Mouse (Mus musculus) midbrain, embryonic 14.5 days (tissue): Measurements from ENCODE around the gene Cpsf4l. TPM values are rescaled to one million over a fixed set of nuclear protein-coding genes. Genes with fewer than 3 reads are reported as not detected.

ENCODE experiments used
- ATAC-seq: fragments of 200-750 bp; cut with Nextera tagmentation; 2 replicates; pipeline ENCODE4 v1.8.0; 2017; ENCODE audit warnings: moderate number of reproducible peaks, moderate library complexity; ENCODE audit not compliant: low FRiP score, low TSS enrichment
- DNase-seq: peaks from one replicate; pipeline ENCODE4 v3.0.0-alpha.2; 2015
- H3K27ac ChIP-seq: fragments of 300-500 bp; sonication (generic); replicated peaks from 2 replicates; pipeline ENCODE4 v1.5.1; 2014; ENCODE audit warnings: mild to moderate bottlenecking, low read depth, low read length, moderate library complexity
- H3K27me3 ChIP-seq: fragments of 300-500 bp; sonication (generic); 2 replicates; pipeline ENCODE4 v1.6.1; 2014; ENCODE audit warnings: low read length, control low read depth, mixed read lengths; ENCODE audit not compliant: control insufficient read depth, insufficient read depth
- H3K36me3 ChIP-seq: fragments of 300-500 bp; sonication (generic); 2 replicates; pipeline ENCODE4 v1.6.1; 2014; ENCODE audit warnings: low read length, control low read depth; ENCODE audit not compliant: control insufficient read depth, insufficient read depth
- H3K4me1 ChIP-seq: fragments of 300-500 bp; sonication (generic); 2 replicates; pipeline ENCODE4 v1.6.1; 2014; ENCODE audit warnings: mild to moderate bottlenecking, antibody characterized with exemption, low read length, control low read depth; ENCODE audit not compliant: control insufficient read depth, insufficient read depth
- H3K4me2 ChIP-seq: fragments of 300-500 bp; sonication (generic); 2 replicates; pipeline ENCODE4 v1.6.1; 2014; ENCODE audit warnings: mild to moderate bottlenecking, low read length, moderate library complexity
- H3K4me3 ChIP-seq: fragments of 300-500 bp; sonication (generic); replicated peaks from 2 replicates; pipeline ENCODE4 v1.5.1; 2014; ENCODE audit warnings: low read depth, low read length
- H3K9ac ChIP-seq: fragments of 300-500 bp; sonication (generic); replicated peaks from 2 replicates; pipeline ENCODE4 v1.6.1; 2014; ENCODE audit warnings: mild to moderate bottlenecking, low read length, moderate library complexity
- H3K9me3 ChIP-seq: fragments of 300-500 bp; sonication (generic); 2 replicates; pipeline ENCODE4 v1.6.1; 2016; ENCODE audit warnings: low read length, control low read depth, mixed read lengths; ENCODE audit not compliant: control insufficient read depth
- whole genome bisulfite sequencing: fragments of 180-500 bp; shearing (Covaris S2); extraction: QIAGEN DNeasy Blood & Tissue Kit; methylation state at CpG from one replicate; pipeline ENCODE4 v1.1.7; 2014; 5-methylcytosine and 5-hydroxymethylcytosine counted together
- polyA plus RNA-seq: library from polyadenylated mRNA; unstranded; fragments of >200 nt; fragmentation: Nextera tagmentation; extraction: Ambion mirVana; gene quantifications from 2 replicates; pipeline ENCODE4 v1.2.1, GENCODE M21; 2014

Cpsf4l gene
- polyA plus RNA-seq, 1 experiment from 2014 or later: 0.47 TPM

DNA sequence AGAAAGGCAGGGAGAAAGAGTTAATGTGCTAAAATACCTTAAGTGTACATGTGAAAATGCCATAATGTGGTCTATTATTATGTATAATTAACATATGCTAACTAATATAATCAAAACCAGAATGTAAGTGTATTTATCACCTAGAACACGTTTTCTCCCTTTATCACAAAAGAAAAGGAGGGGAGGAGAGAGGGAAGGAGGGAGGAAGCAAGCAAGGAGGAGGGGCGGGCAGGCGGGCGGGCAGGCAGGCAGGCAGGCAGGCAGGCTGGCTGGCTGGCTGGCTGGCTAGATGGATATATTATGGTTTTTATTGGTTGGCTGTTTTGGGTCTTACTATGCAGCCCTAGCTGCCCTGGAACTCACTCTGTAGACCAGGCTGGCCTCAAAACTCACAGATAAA is 40.1 kb downstream of the Cpsf4l start:
- H3K4me3 ChIP-seq: no peak overlapping the region
- H3K27ac ChIP-seq: no peak overlapping the region
- H3K9ac ChIP-seq: no peak overlapping the region
- 91% methylated on average over 4 of the region's 4 CpGs for WGBS
- no peaks in the 10 kb centered on the region for H3K9me3 ChIP-seq
- H3K36me3 ChIP-seq: peaks cover 53% of the 10 kb centered on the region
- DNase-seq: no peak
- H3K4me1 ChIP-seq: no peaks in the 10 kb centered on the region
- no peaks in the 10 kb centered on the region for H3K27me3 ChIP-seq
- no peak for ATAC-seq
- H3K4me2 ChIP-seq: no peak overlapping the region

DNA sequence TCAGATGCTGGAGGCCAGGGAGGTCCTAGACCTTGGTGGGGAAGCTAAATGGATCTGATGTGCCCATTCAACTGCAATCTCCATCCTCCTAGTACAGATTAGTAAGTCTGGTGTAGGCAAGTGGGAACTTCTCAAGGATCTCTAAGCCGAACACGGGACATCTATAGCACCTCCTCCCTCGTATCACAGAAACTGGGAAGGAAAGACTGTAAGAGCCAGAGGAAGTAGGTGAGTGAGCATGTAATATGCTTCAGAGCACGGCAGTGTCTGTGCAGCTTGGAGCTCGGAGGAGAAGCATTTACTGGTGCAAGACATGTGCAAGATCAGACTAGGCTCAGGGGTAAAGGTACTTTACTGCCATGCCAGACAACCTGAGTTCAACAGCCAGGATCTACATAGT is 41.0 kb downstream of the Cpsf4l start:
- ATAC-seq: no peak
- H3K4me2 ChIP-seq: no peak overlapping the region
- no peak for DNase-seq
- no peaks in the 10 kb centered on the region for H3K27me3 ChIP-seq
- no peaks in the 10 kb centered on the region for H3K9me3 ChIP-seq
- WGBS: 87% methylated on average over 5 of the region's 5 CpGs
- no peak overlapping the region for H3K4me3 ChIP-seq
- H3K27ac ChIP-seq: no peak overlapping the region
- H3K9ac ChIP-seq: no peak overlapping the region
- no peaks in the 10 kb centered on the region for H3K4me1 ChIP-seq
- peaks cover 52% of the 10 kb centered on the region for H3K36me3 ChIP-seq

- H3K4me2 ChIP-seq: no peak overlapping the region
- ATAC-seq (no peak), DNase-seq (no peak)
- H3K4me3 ChIP-seq: no peak overlapping the region
- no peak overlapping the region for H3K27ac ChIP-seq
- no peaks in the 10 kb centered on the region for H3K27me3 ChIP-seq
- no peak overlapping the region for H3K9ac ChIP-seq
- peaks cover 52% of the 10 kb centered on the region for H3K36me3 ChIP-seq
- 94% methylated on average over 4 of the region's 4 CpGs for WGBS
- H3K9me3 ChIP-seq: no peaks in the 10 kb centered on the region
- H3K4me1 ChIP-seq: no peaks in the 10 kb centered on the region
These were observed 42.1 kb downstream of the Cpsf4l start for GRCm38 (mm10) chr11:113667704-113668103.

GRCm38 (mm10) chr11:113667122-113667521 is 42.7 kb downstream of the Cpsf4l start:
- peaks cover 58% of the 10 kb centered on the region for H3K36me3 ChIP-seq
- no peak overlapping the region for H3K27ac ChIP-seq

GRCm38 (mm10) chr11:113666648-113667047 is 43.2 kb downstream of the Cpsf4l start:
- H3K36me3 ChIP-seq: peaks cover 60% of the 10 kb centered on the region
- no peak overlapping the region for H3K27ac ChIP-seq
- H3K9ac ChIP-seq: no peak overlapping the region
- H3K4me2 ChIP-seq: no peak overlapping the region
- no peaks in the 10 kb centered on the region for H3K9me3 ChIP-seq
- no peaks in the 10 kb centered on the region for H3K27me3 ChIP-seq
- DNase-seq (no peak), ATAC-seq (no peak)
- no peak overlapping the region for H3K4me3 ChIP-seq
- H3K4me1 ChIP-seq: no peaks in the 10 kb centered on the region
- WGBS: 71% methylated on average over 10 of the region's 10 CpGs

More at GRCm38 (mm10) chr11:113667122-113667521, 42.7 kb downstream of the Cpsf4l start:
- ATAC-seq (no peak), DNase-seq (no peak)
- Histone ChIP-seq H3K4me3 (no peak overlapping the region), H3K4me2 (no peak overlapping the region), H3K9me3 (no peaks in the 10 kb centered on the region), H3K9ac (no peak overlapping the region), H3K27me3 (no peaks in the 10 kb centered on the region), H3K4me1 (no peaks in the 10 kb centered on the region)
- 81% methylated on average over 2 of the region's 2 CpGs for WGBS

GRCm38 (mm10) chr11:113666205-113666604 is 43.6 kb downstream of the Cpsf4l start:
- no peaks in the 10 kb centered on the region for H3K9me3 ChIP-seq
- no peak overlapping the region for H3K4me3 ChIP-seq
- WGBS: 89% methylated on average over 6 of the region's 6 CpGs
- ATAC-seq (no peak), DNase-seq (no peak)
- H3K27ac ChIP-seq: no peak overlapping the region
- H3K4me2 ChIP-seq: no peak overlapping the region
- no peak overlapping the region for H3K9ac ChIP-seq
- H3K4me1 ChIP-seq: no peaks in the 10 kb centered on the region
- no peaks in the 10 kb centered on the region for H3K27me3 ChIP-seq
- H3K36me3 ChIP-seq: peaks cover 61% of the 10 kb centered on the region

DNA sequence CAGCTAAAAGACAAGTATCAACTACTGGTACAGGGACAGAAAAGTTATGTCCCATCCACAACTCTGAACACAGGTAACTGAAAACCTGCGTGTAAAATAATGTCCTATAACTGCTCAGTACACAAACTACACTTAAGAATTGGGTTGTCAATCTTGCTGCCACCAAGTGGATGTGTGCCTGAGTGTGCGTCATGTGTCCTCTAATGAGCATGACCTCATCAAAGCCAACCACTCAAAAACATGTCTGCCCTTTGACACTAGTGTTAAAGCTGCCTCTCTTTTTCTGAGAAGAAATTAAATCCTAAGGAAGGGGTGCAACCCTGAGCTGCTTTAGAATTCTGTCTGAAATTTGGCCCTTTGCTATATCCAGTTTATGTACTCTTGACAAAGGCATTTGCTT is 45.5 kb downstream of the Cpsf4l start:
- no peaks in the 10 kb centered on the region for H3K27me3 ChIP-seq
- H3K4me2 ChIP-seq: no peak overlapping the region
- no peak overlapping the region for H3K4me3 ChIP-seq
- DNase-seq (no peak), ATAC-seq (no peak)
- no peak overlapping the region for H3K27ac ChIP-seq
- H3K4me1 ChIP-seq: no peaks in the 10 kb centered on the region
- peaks cover 70% of the 10 kb centered on the region for H3K36me3 ChIP-seq
- H3K9ac ChIP-seq: no peak overlapping the region
- H3K9me3 ChIP-seq: no peaks in the 10 kb centered on the region
- 68% methylated on average over 2 of the region's 2 CpGs for WGBS

DNA sequence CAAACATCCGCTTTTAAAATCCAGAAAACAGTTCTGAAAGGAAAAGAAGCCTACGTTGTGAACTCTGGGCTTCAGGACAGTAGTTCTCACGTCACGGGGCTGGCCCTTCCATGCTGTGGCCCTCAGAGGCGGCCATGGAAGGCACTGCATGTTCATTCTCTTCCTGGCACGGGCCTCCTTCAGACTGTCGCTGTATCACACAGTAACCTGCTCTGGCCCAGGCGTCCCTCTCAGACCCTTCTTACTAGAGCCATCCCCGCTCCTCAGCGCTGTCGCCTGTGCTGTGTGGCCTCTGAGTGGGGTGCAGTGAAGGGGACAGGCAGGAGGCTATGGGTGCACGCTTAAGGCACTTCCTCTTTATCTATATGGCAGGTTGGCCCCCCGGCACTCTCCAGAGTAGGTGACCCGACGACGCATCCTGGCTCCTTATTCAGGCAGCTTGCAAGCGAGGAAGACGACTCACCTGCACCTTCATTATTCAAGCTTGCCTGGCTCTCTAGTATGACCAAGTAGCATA is 47.9 kb downstream of the Cpsf4l start:
- Histone ChIP-seq H3K9ac (no peak overlapping the region), H3K27ac (no peak overlapping the region), H3K4me2 (no peak overlapping the region), H3K9me3 (no peaks in the 10 kb centered on the region), H3K4me1 (no peaks in the 10 kb centered on the region), H3K36me3 (peaks cover 77% of the 10 kb centered on the region), H3K27me3 (no peaks in the 10 kb centered on the region), H3K4me3 (no peak overlapping the region)
- DNase-seq: no peak
- no peak for ATAC-seq
- whole genome bisulfite sequencing: 93% methylated on average over 18 of the region's 18 CpGs

GRCm38 (mm10) chr11:113660940-113661339 is 48.9 kb downstream of the Cpsf4l start:
- WGBS: 97% methylated on average over 11 of the region's 11 CpGs
- DNase-seq (no peak), ATAC-seq (no peak)
- H3K9ac ChIP-seq: no peak overlapping the region
- H3K9me3 ChIP-seq: no peaks in the 10 kb centered on the region
- no peak overlapping the region for H3K4me2 ChIP-seq
- no peaks in the 10 kb centered on the region for H3K27me3 ChIP-seq
- no peak overlapping the region for H3K4me3 ChIP-seq
- H3K27ac ChIP-seq: no peak overlapping the region
- no peaks in the 10 kb centered on the region for H3K4me1 ChIP-seq
- peaks cover 83% of the 10 kb centered on the region for H3K36me3 ChIP-seq
